Mouse (Mus musculus) E14TG2a.4 (cell line): ENCODE data around the gene Mypn.

ENCODE experiments used
- CTCF ChIP-seq: conservative IDR thresholded peaks from 2 replicates; pipeline ENCODE4 v1.5.1; 2014; ENCODE audit warnings: low read length
- NANOG ChIP-seq: IDR thresholded peaks from 2 replicates; pipeline ENCODE4 v1.6.1; 2014; ENCODE audit warnings: borderline replicate concordance, low read length, mixed read lengths

GRCm38 (mm10) chr10:63167241-63167995, 36.3 kb downstream of the Mypn start:
- TF ChIP-seq CTCF (no peak), NANOG (no peak)
